In genomic region chr5:144547333-144547878, GRCm38 (mm10) we compare ENCODE assay signal across 14 mouse cellular contexts. TPM values are rescaled to one million over a fixed set of nuclear protein-coding genes. Genes with fewer than 3 reads are reported as not detected.
DNase-seq lines count a peak whose midpoint lies in the region; ATAC-seq and TF ChIP-seq lines count a peak whose summit lies in the region.
"Had no signal": no experiment of that assay in that cellular context is flagged by ENCODE, and none has a peak within 500 bp of the region (broad histone marks: within the 10 kb centered on the region; RNA-seq: fewer than 3 reads in every experiment).

No protein-coding gene starts in this region.

- H3K4me2 ChIP-seq in hindbrain, embryonic 12.5 days (replicated peaks), result peak overlapping the region; percentile 64
- H3K4me2 ChIP-seq in midbrain, embryonic 15.5 days, result peak overlapping the region; percentile 60
- H3K4me2 ChIP-seq in liver, embryonic 12.5 days, result no peak overlapping the region

- peak overlapping the region; percentile 35 for H3K4me3 ChIP-seq in hindbrain, embryonic 12.5 days
- H3K4me3 ChIP-seq in midbrain, embryonic 15.5 days, result peak overlapping the region; percentile 45
- no peak overlapping the region for H3K4me3 ChIP-seq in liver, embryonic 12.5 days

- peak; percentile 14 for DNase-seq in embryo, embryonic 9.5 days (ENCODE audit: extremely low spot score)
- no peak for DNase-seq in embryo, embryonic 10 days (ENCODE audit: low spot score)
- DNase-seq in brain, embryonic 14.5 days (ENCODE audit: low read depth), result peak; percentile 52
- DNase-seq in frontal cortex, postnatal 14 days (ENCODE audit: low spot score in 2 of 2), result no peak
- no peak for DNase-seq in layer of hippocampus, postnatal 10 days (ENCODE audit: low spot score in 2 of 2)
- DNase-seq: cerebellum, adult 8-10 months; heart, adult 11 months; thymus, adult 2 months had no signal

- H3K4me1 ChIP-seq in hindbrain, embryonic 12.5 days, result peaks cover 42% of the 10 kb centered on the region
- peaks cover 39% of the 10 kb centered on the region for H3K4me1 ChIP-seq in midbrain, embryonic 15.5 days
- H3K4me1 ChIP-seq in liver, embryonic 12.5 days, result 0 out of 2 replicates have a peak, but pooled peaks cover 3% of the 10 kb centered on the region

- no peak overlapping the region for H3K9ac ChIP-seq in hindbrain, embryonic 12.5 days
- no peak overlapping the region for H3K9ac ChIP-seq in midbrain, embryonic 15.5 days
- no peak overlapping the region for H3K9ac ChIP-seq in liver, embryonic 12.5 days

- no peak for ATAC-seq in hindbrain, embryonic 12.5 days (ENCODE audit: low FRiP score)
- ATAC-seq in midbrain, embryonic 15.5 days (replicated peaks), result no peak
- no peak for ATAC-seq in liver, embryonic 12.5 days

- WGBS in hindbrain, embryonic 12.5 days, result 21% methylated on average over 9 of the region's 9 CpGs
- WGBS in midbrain, embryonic 15.5 days, result 9% methylated on average over 9 of the region's 9 CpGs
- 19% methylated on average over 9 of the region's 9 CpGs for WGBS in liver, embryonic 12.5 days (ENCODE audit: insufficient replicate concordance)

- TF ChIP-seq CTCF in brain, embryonic 14.5 days (IDR thresholded peaks at IDR 0.05; ENCODE audit: borderline replicate concordance, extremely low read depth, insufficient read depth, insufficient read length), result no peak

- no peaks in the 10 kb centered on the region for H3K36me3 ChIP-seq in hindbrain, embryonic 12.5 days
- no peaks in the 10 kb centered on the region for H3K36me3 ChIP-seq in midbrain, embryonic 15.5 days (replicated peaks)
- H3K36me3 ChIP-seq in liver, embryonic 12.5 days, result no peaks in the 10 kb centered on the region

- no peak overlapping the region for H3K27ac ChIP-seq in hindbrain, embryonic 12.5 days
- no peak overlapping the region for H3K27ac ChIP-seq in midbrain, embryonic 15.5 days
- no peak overlapping the region for H3K27ac ChIP-seq in liver, embryonic 12.5 days

- no peaks in the 10 kb centered on the region for H3K9me3 ChIP-seq in hindbrain, embryonic 12.5 days (replicated peaks)
- H3K9me3 ChIP-seq in midbrain, embryonic 15.5 days, result no peaks in the 10 kb centered on the region
- H3K9me3 ChIP-seq in liver, embryonic 12.5 days (replicated peaks), result no peaks in the 10 kb centered on the region

- TF ChIP-seq POLR2A in brain, embryonic 14.5 days (IDR thresholded peaks at IDR 0.05; ENCODE audit: borderline replicate concordance, extremely low read depth, insufficient read depth, insufficient read length, poor library complexity, severe bottlenecking), result no peak

- H3K27me3 ChIP-seq in hindbrain, embryonic 12.5 days, result peaks cover 56% of the 10 kb centered on the region
- peaks cover 20% of the 10 kb centered on the region for H3K27me3 ChIP-seq in midbrain, embryonic 15.5 days (replicated peaks)
- H3K27me3 ChIP-seq in liver, embryonic 12.5 days (replicated peaks), result peaks cover 72% of the 10 kb centered on the region

RNA-seq across cellular contexts. Expression of gene Nptx2, which starts 1.7 kb away (rescaled TPM):
- polyA plus RNA-seq in brain, embryonic 14.5 days (2012; rRNA removed), result 15.2 and 16.3 TPM in 2 replicates
- polyA plus RNA-seq in hindbrain, embryonic 12.5 days (2016; fragmentation: Nextera tagmentation; extraction: Ambion mirVana), result 1.6 and 1.7 TPM in 2 replicates
- polyA plus RNA-seq in midbrain, embryonic 15.5 days (2015; fragmentation: Nextera tagmentation; extraction: Ambion mirVana), result 5.9 and 6.4 TPM in 2 replicates
- 0.06 TPM in 1 of 2 replicates, not detected in the other for polyA plus RNA-seq in liver, embryonic 12.5 days (2016; fragmentation: Nextera tagmentation; extraction: Ambion mirVana)
- total RNA-seq in layer of hippocampus, postnatal 10 days (2021), result 10 to 100 TPM; 50.6 to 56.9 TPM
- total RNA-seq: neutrophil, adult 5-6 weeks had no signal
- polyA plus RNA-seq: C2C12; liver, adult 2 months had no signal

Comparison
In these comparisons a context has a peak if more than half of its experiments do, and no peak if none do; other contexts are left out.
1. DNase-seq: peak in embryo, embryonic 9.5 days (single experiment) and brain, embryonic 14.5 days (single experiment); none in embryo, embryonic 10 days (single experiment), frontal cortex, postnatal 14 days (0 of 2) and layer of hippocampus, postnatal 10 days (0 of 2).